Mouse (Mus musculus): ENCODE data around the gene Tmem150a. TPM values are rescaled to one million over a fixed set of nuclear protein-coding genes. Genes with fewer than 3 reads are reported as not detected.

The Tmem150a gene
- polyA plus RNA-seq, 1 experiment from 2014 or later: 10.3 TPM

DNA sequence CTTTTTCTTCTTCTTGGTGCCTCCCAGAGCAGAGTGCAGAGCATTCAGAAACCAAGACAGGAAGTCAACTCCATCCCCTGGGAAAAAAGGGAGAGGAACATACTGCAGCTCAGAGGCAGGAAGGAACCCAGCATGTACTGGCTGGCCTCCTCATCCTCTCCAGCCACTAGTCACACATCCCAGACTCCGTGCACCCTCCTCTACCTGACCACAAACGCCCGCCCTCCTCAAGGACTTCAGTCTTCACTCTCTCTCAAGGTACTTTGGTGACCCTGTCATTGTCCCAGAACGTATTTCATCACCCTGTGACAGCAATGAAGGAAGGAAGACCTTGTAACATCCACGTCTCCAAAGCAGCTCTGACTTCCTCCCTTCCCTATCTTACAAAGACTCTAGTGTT lies 22.1 kb upstream of the Tmem150a start:
- DNase-seq (ENCODE audit: low spot score): no peak
- Histone ChIP-seq H3K27me3 (ENCODE audit: low read depth, poor library complexity, severe bottlenecking) (no peaks in the 10 kb centered on the region), H3K27ac (no peak overlapping the region), H3K9me3 (replicated peaks) (no peaks in the 10 kb centered on the region), H3K36me3 (peaks cover 99% of the 10 kb centered on the region), H3K4me1 (no peaks in the 10 kb centered on the region), H3K4me3 (no peak overlapping the region)
- WGBS: 89% methylated on average over 5 of the region's 5 CpGs

DNA sequence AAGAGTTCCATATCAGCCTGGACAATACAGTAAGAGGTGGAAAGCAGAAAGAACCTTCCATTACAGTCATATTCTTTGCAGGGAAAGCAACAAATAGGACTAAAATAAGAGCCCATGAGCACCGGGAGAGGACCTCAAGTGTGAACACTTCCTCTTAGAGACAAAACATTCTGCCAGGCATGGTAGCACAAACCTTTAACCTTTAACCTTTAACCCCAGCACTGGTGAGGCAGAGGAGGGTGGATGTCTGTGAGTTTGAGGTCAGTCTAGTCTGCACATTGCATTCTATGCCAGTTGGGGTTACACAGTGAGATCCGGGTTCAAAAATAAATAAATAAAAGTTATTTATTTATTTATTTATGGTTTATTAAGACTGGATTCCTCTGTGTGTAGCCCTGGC lies 14.8 kb upstream of the Tmem150a start:
- Histone ChIP-seq H3K9me3 (replicated peaks) (no peaks in the 10 kb centered on the region), H3K27me3 (ENCODE audit: low read depth, poor library complexity, severe bottlenecking) (no peaks in the 10 kb centered on the region), H3K4me3 (no peak overlapping the region), H3K27ac (no peak overlapping the region), H3K4me1 (peaks cover 30% of the 10 kb centered on the region), H3K36me3 (peaks cover 69% of the 10 kb centered on the region)
- no peak for DNase-seq (ENCODE audit: low spot score)
- 75% methylated on average over 2 of the region's 2 CpGs for WGBS

DNA sequence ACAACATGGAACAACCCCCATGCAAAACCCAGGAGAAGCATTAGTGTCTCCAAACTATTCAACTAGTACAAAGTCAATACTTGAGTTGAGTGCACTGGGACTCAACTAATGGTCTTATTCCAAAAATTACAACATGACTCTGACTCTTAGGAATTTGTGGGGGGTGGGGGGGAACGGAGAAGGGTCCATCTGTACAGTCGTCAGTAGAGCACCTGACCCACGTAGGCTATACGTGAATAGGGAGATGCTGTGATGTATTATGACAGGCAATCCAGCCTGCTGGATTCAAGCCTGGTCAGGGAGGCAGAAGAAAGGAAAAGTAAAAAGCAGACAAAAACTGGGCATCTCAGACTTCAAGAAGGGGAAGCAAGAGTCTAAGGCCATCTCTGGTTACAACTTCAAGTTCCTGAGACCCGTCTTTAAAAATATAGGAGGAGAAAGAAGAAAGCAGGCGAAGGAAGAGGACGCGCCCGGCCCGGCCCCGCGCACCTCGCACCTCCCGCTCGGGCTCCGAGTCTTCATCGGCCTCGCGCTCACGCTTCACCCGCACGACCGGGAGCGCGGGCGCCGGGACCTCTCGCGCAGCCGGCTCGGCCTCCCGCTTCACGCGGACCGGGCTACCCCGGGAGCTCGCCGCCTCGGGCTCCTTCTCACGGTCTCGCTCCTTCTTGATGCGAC lies 10.7 kb upstream of the Tmem150a start:
- no peaks in the 10 kb centered on the region for H3K27me3 ChIP-seq (ENCODE audit: low read depth, poor library complexity, severe bottlenecking)
- H3K4me3 ChIP-seq: peak overlapping the region; percentile 98
- peaks cover 57% of the 10 kb centered on the region for H3K4me1 ChIP-seq
- H3K36me3 ChIP-seq: peaks cover 40% of the 10 kb centered on the region
- peak overlapping the region; percentile 94 for H3K27ac ChIP-seq
- DNase-seq (ENCODE audit: low spot score): no peak
- no peaks in the 10 kb centered on the region for H3K9me3 ChIP-seq (replicated peaks)
- WGBS: under 1% methylated on average over 42 of the region's 42 CpGs

DNA sequence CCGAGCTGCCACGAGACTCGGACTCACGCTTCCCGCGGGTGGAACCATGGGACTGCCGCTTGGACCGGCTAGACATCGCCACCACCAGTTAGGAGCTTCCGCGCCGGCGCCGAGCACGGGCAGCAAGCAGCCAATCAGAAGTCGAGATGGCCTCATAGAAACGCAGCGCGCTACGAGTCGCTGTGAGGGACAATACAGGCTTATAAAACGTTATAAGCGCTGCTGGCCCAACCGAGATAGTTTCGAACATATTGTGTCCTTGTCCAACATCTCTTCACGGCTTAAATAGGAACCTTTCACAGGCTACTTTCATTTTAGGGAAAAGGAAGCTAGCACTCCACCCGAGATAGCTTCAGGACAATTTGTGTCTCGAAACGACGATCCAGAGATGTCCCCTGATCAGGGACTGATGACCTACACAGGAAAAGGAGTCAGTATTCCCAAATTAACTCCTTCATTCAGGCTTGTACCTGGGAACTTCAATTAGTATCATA lies 10.1 kb upstream of the Tmem150a start, which contains the start of gene Usp39:
Gene Usp39, minus strand, starts transcription at position 111 of the 494 bp plus-strand sequence.
- H3K36me3 ChIP-seq: peaks cover 40% of the 10 kb centered on the region
- peaks cover 57% of the 10 kb centered on the region for H3K4me1 ChIP-seq
- DNase-seq (ENCODE audit: low spot score): peak; percentile 93
- under 1% methylated on average over 30 of the region's 30 CpGs for WGBS
- no peaks in the 10 kb centered on the region for H3K27me3 ChIP-seq (ENCODE audit: low read depth, poor library complexity, severe bottlenecking)
- peak within 1 kb of the TSS; percentile 94 for H3K27ac ChIP-seq
- no peaks in the 10 kb centered on the region for H3K9me3 ChIP-seq (replicated peaks)
- H3K4me3 ChIP-seq: peak within 1 kb of the TSS; percentile 98

DNA sequence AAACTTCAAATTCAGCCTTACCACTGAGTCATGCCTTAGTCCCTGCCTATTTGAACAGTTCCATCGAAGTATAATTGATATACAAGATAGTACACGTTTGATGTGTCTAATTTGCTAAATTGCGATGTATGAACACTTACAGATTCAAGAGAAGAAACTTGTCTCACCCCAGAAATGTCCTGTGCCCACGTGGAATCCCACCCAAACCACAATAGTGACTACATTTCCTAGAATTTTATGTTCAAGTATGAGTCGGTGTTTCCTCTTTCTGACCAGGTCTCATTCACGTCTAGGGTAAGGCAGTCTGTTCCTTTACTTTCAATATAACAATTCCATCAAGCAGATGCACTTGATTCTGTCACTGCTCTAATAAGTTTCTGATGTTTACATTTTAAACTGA lies 9.6 kb upstream of the Tmem150a start:
- DNase-seq (ENCODE audit: low spot score): no peak
- H3K4me1 ChIP-seq: peaks cover 57% of the 10 kb centered on the region
- H3K9me3 ChIP-seq (replicated peaks): no peaks in the 10 kb centered on the region
- H3K27me3 ChIP-seq (ENCODE audit: low read depth, poor library complexity, severe bottlenecking): no peaks in the 10 kb centered on the region
- peak overlapping the region; percentile 98 for H3K4me3 ChIP-seq
- H3K27ac ChIP-seq: peak overlapping the region; percentile 94; the same call in 1 of the 2 replicates
- 52% methylated on average over 6 of the region's 6 CpGs for WGBS
- H3K36me3 ChIP-seq: peaks cover 41% of the 10 kb centered on the region

DNA sequence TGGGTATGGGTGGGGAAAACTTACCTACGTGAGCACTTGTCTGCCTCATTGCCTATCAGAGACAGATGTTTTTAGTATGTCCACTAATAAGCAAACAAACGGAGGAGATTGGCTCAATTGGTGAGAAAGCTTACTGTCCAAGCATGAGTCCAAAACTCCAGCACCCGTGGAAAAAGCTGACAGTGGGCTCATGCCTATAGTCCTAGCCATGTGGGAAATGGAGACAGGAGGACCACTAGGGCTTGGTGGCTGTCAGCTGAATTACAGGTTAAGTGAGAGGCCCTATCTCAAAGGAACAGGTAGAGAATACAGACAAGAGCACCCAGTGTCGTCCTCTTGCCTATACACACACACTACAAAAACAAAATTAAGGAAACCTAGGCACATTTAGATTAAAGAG lies 9.0 kb upstream of the Tmem150a start:
- Histone ChIP-seq H3K36me3 (peaks cover 41% of the 10 kb centered on the region), H3K27ac (no peak overlapping the region), H3K27me3 (ENCODE audit: low read depth, poor library complexity, severe bottlenecking) (no peaks in the 10 kb centered on the region), H3K4me3 (peak overlapping the region; percentile 8; the same call in 1 of the 2 replicates), H3K9me3 (replicated peaks) (no peaks in the 10 kb centered on the region), H3K4me1 (peaks cover 52% of the 10 kb centered on the region)
- no peak for DNase-seq (ENCODE audit: low spot score)
- WGBS: 85% methylated on average over 4 of the region's 4 CpGs

DNA sequence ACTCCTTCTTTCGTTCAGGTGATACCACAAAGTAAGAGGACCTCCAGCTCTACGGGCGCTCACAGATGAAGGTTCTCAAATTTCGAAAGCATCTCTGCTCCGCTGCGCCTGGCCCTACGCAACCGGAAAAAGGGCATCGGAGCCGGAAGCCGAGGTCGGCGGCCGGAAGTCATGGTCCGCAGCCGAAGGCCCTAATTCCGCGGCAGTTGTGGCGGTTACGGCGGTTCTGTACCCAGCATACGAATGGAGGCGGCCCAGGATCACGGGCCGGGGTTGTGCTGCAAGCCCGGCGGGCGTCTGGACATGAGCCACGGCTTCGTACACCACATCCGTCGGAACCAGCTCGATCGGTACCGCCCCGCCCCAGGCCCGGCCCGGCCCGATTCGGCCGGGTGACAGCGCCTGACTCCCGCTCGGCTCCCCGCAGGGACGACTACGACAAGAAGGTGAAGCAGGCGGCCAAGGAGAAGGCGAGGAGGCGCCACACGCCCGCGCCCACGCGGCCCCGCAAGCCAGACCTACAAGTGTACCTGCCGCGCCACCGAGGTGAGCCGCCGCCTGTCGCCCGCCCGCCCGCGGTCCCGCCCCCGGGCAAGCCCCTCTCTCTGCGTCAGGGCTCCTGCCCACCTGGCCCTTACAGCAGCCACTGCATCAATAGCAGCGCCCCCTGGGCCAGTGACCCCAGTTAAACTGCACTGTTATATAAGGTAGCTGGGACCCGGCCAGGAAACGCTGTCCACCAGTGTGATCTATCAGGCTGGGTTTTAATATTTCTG lies 7.9 kb upstream of the Tmem150a start, which contains the start of gene 0610030E20Rik:
Gene 0610030E20Rik, plus strand, starts transcription at position 152 of the 776 bp plus-strand sequence.
- peaks cover 49% of the 10 kb centered on the region for H3K4me1 ChIP-seq
- peak within 1 kb of the TSS; percentile 93 for H3K27ac ChIP-seq
- peaks cover 38% of the 10 kb centered on the region for H3K36me3 ChIP-seq
- WGBS: under 1% methylated on average over 72 of the region's 72 CpGs
- peak within 1 kb of the TSS; percentile 90 for H3K4me3 ChIP-seq
- H3K27me3 ChIP-seq (ENCODE audit: low read depth, poor library complexity, severe bottlenecking): no peaks in the 10 kb centered on the region
- DNase-seq (ENCODE audit: low spot score): peak; percentile 89
- no peaks in the 10 kb centered on the region for H3K9me3 ChIP-seq (replicated peaks)

DNA sequence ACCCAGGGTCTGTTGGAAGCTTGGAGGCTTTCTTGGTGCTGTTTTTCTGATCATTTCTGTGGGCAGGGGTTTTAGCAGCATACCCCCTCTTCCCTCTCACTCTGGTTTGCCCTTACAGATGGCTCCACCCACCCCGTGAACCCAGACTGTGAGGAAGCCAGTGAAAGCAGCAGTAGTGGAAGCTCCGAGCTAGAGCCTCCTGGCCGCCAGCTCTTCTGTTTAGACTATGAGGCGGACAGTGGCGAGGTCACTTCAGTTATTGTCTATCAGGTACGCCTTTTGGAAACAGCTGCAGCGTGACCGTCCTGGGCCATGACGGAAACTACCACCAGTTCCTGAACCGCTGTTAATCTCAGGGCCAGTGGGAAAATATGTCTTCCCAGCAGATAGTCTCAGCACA lies 6.8 kb upstream of the Tmem150a start:
- H3K27ac ChIP-seq: no peak overlapping the region
- DNase-seq (ENCODE audit: low spot score): no peak
- H3K4me3 ChIP-seq: peak overlapping the region; percentile 90
- H3K27me3 ChIP-seq (ENCODE audit: low read depth, poor library complexity, severe bottlenecking): no peaks in the 10 kb centered on the region
- peaks cover 58% of the 10 kb centered on the region for H3K4me1 ChIP-seq
- 90% methylated on average over 10 of the region's 10 CpGs for WGBS
- H3K9me3 ChIP-seq (replicated peaks): no peaks in the 10 kb centered on the region
- H3K36me3 ChIP-seq: peaks cover 34% of the 10 kb centered on the region

DNA sequence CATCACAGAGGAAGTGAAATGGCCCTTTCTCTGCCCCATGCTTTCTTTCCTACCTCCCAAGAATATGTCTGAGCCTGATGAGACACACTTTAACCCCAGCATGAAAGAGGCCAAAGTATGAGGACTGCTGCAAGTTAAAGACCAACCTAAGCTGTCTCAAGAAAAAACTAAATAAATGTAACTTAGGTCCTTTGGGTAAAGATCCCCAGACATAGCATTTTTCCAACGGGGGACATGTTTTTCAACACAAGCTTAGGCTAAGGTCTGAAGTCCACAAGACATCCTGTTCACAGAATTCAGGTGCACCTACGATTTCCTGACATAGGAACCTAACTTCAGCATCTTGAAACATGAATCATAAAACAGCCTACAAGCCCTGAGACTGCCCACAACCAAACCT lies 5.0 kb upstream of the Tmem150a start:
- whole genome bisulfite sequencing: 94% methylated on average over 2 of the region's 2 CpGs

DNA sequence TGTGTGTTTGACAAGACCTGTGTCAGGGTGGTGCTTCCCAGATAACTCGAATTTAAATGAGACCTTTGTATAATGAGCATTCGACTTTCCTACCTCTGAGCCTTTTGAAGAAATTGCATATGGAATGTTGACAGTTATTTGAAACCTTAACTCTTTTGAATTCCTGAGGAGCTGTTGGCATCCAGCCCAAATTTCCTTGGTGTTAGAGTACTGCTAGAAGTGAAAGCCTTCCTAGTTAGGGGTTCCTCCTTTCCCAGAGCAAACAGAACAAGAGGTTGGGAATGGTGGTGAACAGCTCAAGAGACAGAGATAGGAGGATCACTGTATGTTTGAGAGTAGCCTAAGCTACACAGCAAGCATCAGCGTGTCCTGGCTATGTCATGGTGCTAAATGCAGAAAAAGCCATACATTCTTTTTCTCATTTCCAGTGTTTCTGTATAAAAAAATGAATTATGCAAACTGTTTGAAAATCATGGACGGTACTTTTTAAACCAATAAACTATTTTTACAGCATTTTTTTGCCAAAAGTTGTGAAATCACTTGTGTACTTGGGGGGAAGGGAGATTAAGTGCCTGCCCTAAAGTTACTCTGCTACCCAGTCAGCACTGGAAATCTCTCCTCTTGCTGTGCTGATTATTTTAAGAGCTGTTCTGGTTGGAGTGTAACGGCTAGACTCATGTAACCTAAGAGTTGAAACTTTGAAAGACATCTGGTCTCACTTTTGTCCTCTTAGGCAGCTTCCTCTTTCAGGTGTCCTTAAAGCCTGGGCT lies 2.4 kb upstream of the Tmem150a start:
- Histone ChIP-seq H3K36me3 (peaks cover 42% of the 10 kb centered on the region), H3K4me1 (peaks cover 55% of the 10 kb centered on the region), H3K27ac (no peak overlapping the region), H3K4me3 (no peak overlapping the region), H3K27me3 (ENCODE audit: low read depth, poor library complexity, severe bottlenecking) (no peaks in the 10 kb centered on the region), H3K9me3 (replicated peaks) (no peaks in the 10 kb centered on the region)
- 68% methylated on average over 5 of the region's 5 CpGs for WGBS
- no peak for DNase-seq (ENCODE audit: low spot score)

More for the DNA sequence above, 5.0 kb upstream of the Tmem150a start:
- no peaks in the 10 kb centered on the region for H3K27me3 ChIP-seq (ENCODE audit: low read depth, poor library complexity, severe bottlenecking)
- H3K9me3 ChIP-seq (replicated peaks): no peaks in the 10 kb centered on the region
- H3K4me1 ChIP-seq: peaks cover 60% of the 10 kb centered on the region
- H3K4me3 ChIP-seq: no peak overlapping the region
- peaks cover 34% of the 10 kb centered on the region for H3K36me3 ChIP-seq
- DNase-seq (ENCODE audit: low spot score): no peak
- no peak overlapping the region for H3K27ac ChIP-seq

DNA sequence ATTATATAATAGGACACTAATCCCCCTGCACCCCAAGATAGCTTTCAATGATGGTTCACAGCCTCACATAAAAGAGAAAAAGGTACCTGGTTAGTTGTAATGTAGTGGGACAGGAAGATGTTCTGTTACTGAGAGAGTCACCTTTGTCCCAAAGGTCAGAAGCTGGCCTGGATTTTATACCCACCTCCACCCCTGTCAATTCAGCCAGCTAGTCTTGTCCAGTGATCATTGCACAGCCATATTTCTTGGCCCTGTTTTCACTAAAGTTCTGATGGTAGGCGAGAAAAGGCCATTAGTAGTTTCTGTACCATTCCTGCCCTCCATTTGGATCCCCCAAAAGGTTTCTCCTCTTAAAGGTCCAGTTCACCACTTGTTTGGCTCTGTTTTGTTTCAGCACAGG lies 1.2 kb upstream of the Tmem150a start:
- H3K27ac ChIP-seq: no peak overlapping the region
- no peak for DNase-seq (ENCODE audit: low spot score)
- H3K27me3 ChIP-seq (ENCODE audit: low read depth, poor library complexity, severe bottlenecking): no peaks in the 10 kb centered on the region
- no peaks in the 10 kb centered on the region for H3K9me3 ChIP-seq (replicated peaks)
- H3K4me3 ChIP-seq: no peak overlapping the region
- peaks cover 48% of the 10 kb centered on the region for H3K36me3 ChIP-seq
- H3K4me1 ChIP-seq: peaks cover 43% of the 10 kb centered on the region
- 75% methylated on average over 1 of the region's 1 CpGs for WGBS

DNA sequence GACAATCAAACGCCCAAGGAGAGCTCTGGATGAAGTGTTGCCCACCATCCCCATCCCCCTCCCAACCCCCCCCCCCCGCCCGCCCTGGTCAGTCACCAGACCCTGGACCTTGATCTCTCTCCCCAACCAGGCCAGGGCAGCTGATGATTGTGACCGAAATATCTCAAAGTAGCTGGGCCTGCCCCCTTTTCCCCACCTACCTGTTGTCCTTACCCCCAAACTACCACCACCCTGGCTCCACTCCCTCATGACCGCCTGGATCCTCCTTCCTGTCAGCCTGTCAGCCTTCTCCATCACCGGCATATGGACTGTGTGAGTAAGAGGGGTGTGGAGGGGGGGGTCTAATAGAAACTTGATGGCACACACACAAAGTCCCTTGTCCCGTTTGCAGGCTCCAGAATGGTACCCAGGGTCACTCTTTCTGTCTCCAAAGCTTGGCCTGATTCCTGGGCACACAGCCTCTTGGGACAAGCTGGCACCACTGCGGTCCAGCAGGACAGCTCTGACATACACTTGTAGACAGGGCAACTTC lies 820 bp downstream of the Tmem150a start:
- peak overlapping the region; percentile 70 for H3K4me3 ChIP-seq
- H3K4me1 ChIP-seq: peaks cover 48% of the 10 kb centered on the region
- H3K9me3 ChIP-seq (replicated peaks): no peaks in the 10 kb centered on the region
- H3K27me3 ChIP-seq (ENCODE audit: low read depth, poor library complexity, severe bottlenecking): no peaks in the 10 kb centered on the region
- no peak for DNase-seq (ENCODE audit: low spot score)
- H3K27ac ChIP-seq: peak overlapping the region; percentile 82
- WGBS: 29% methylated on average over 8 of the region's 8 CpGs
- H3K36me3 ChIP-seq: peaks cover 44% of the 10 kb centered on the region

Measured in limb, embryonic 10.5 days (tissue).